Mouse (Mus musculus) ES-E14 (cell line): Measurements from ENCODE around the gene Pwp2.

ENCODE experiments used
- CHD2 ChIP-seq: IDR thresholded peaks from 2 replicates; pipeline ENCODE4 v1.6.1; 2014; ENCODE audit warnings: mild to moderate bottlenecking, low read depth, low read length, inconsistent platforms
- HCFC1 ChIP-seq: IDR thresholded peaks from 2 replicates; pipeline ENCODE4 v1.6.1; 2012; ENCODE audit warnings: low read length, inconsistent platforms, borderline replicate concordance; ENCODE audit not compliant: insufficient read depth
- MAFK ChIP-seq: IDR thresholded peaks from 2 replicates; pipeline ENCODE4 v1.6.1; 2014; ENCODE audit warnings: mild to moderate bottlenecking, low read depth, low read length, inconsistent platforms; ENCODE audit not compliant: insufficient read depth
- ZC3H11A ChIP-seq: IDR thresholded peaks from 2 replicates; pipeline ENCODE4 v1.6.1; 2012; ENCODE audit warnings: low read depth, mild to moderate bottlenecking, inconsistent platforms, low read length, borderline replicate concordance

GRCm38 (mm10) chr10:78163923-78164322 lies 21.0 kb downstream of the Pwp2 start:
- no peak for TF ChIP-seq MAFK
- no peak for TF ChIP-seq HCFC1
- no peak; the same call in 1 of the 2 replicates for TF ChIP-seq ZC3H11A
- TF ChIP-seq CHD2 = no peak
